Mouse (Mus musculus): ENCODE data around the gene 2310061I04Rik. TPM values are rescaled to one million over a fixed set of nuclear protein-coding genes. Genes with fewer than 3 reads are reported as not detected.
A peak's percentile ranks its signal among the peaks of the same experiment; 100 is the strongest.

2310061I04Rik gene
- polyA plus RNA-seq (2015; fragmentation: Nextera tagmentation; extraction: Ambion mirVana) = 12.6 and 13.9 TPM in 2 replicates

GRCm38 (mm10) chr17:35896781-35897643 is at the start of gene 2310061I04Rik:
Gene 2310061I04Rik, minus strand, starts transcription at chr17:35897431.

GRCm38 (mm10) chr17:35916297-35917142 is 19.3 kb upstream of the 2310061I04Rik start, which contains the start of the genes Mrps18b and Ppp1r10:
Gene Mrps18b, minus strand, starts transcription at chr17:35916389.
Gene Ppp1r10, plus strand, starts transcription at chr17:35916434.

GRCm38 (mm10) chr17:35909919-35910369 is 12.7 kb upstream of the 2310061I04Rik start, which contains the start of gene Atat1:
Gene Atat1, minus strand, starts transcription at chr17:35910075.

GRCm38 (mm10) chr17:35879245-35880057 is 17.8 kb downstream of the 2310061I04Rik start, which contains the start of gene Dhx16:
Gene Dhx16, plus strand, starts transcription at chr17:35879819.

GRCm38 (mm10) chr17:35865481-35866280 is 31.6 kb downstream of the 2310061I04Rik start, which contains the start of gene Ppp1r18:
Gene Ppp1r18, plus strand, starts transcription at chr17:35865593.

GRCm38 (mm10) chr17:35861198-35861857 is 35.9 kb downstream of the 2310061I04Rik start, which contains the start of gene Nrm:
Gene Nrm, plus strand, starts transcription at chr17:35861318.

MicroRNAs within 50 kb of the gene (microRNA counts, 519-probe panel; counts per million panel counts)
- microRNA mmu-miR-1894-3p = not detected
- not detected for microRNA mmu-miR-1894-5p

Small RNA genes within 50 kb of the gene (microRNA-seq; reads per million reads assigned to microRNA genes)
- gene Gm28033 (4.0 reads per million, percentile 6 among the genes with 10 or more reads in this experiment), gene Mir1894 (not detected)

Other genes with a start within 250 kb of the 2310061I04Rik start
- 9.0 and 10.0 TPM in 2 replicates for gene Vars2, start 229.8 kb downstream of the 2310061I04Rik start, polyA plus RNA-seq (2015; fragmentation: Nextera tagmentation; extraction: Ambion mirVana)
- 19.8 and 20.5 TPM in 2 replicates for gene Gtf2h4, start 223.7 kb downstream of the 2310061I04Rik start, polyA plus RNA-seq (2015; fragmentation: Nextera tagmentation; extraction: Ambion mirVana)
- 37.2 and 44.1 TPM in 2 replicates for gene Ddr1, start 192.8 kb downstream of the 2310061I04Rik start, polyA plus RNA-seq (2015; fragmentation: Nextera tagmentation; extraction: Ambion mirVana)
- 165 and 168 TPM in 2 replicates for gene Ier3, start 75.7 kb downstream of the 2310061I04Rik start, polyA plus RNA-seq (2015; fragmentation: Nextera tagmentation; extraction: Ambion mirVana)
- gene Flot1, start 74.2 kb downstream of the 2310061I04Rik start, polyA plus RNA-seq (2015; fragmentation: Nextera tagmentation; extraction: Ambion mirVana) = 123 and 125 TPM in 2 replicates
- gene Tubb5, start 59.1 kb downstream of the 2310061I04Rik start, polyA plus RNA-seq (2015; fragmentation: Nextera tagmentation; extraction: Ambion mirVana) = 388 and 491 TPM in 2 replicates
- 2.9 and 3.6 TPM in 2 replicates for gene Mdc1, start 55.9 kb downstream of the 2310061I04Rik start, polyA plus RNA-seq (2015; fragmentation: Nextera tagmentation; extraction: Ambion mirVana)
- gene Nrm, start 36.1 kb downstream of the 2310061I04Rik start, polyA plus RNA-seq (2015; fragmentation: Nextera tagmentation; extraction: Ambion mirVana) = 29.7 and 38.5 TPM in 2 replicates
- gene Ppp1r18, start 31.8 kb downstream of the 2310061I04Rik start, polyA plus RNA-seq (2015; fragmentation: Nextera tagmentation; extraction: Ambion mirVana) = 80.2 and 88.5 TPM in 2 replicates
- gene Dhx16, start 17.6 kb downstream of the 2310061I04Rik start, polyA plus RNA-seq (2015; fragmentation: Nextera tagmentation; extraction: Ambion mirVana) = 15.8 and 18.3 TPM in 2 replicates
- gene Atat1, start 12.6 kb upstream of the 2310061I04Rik start, polyA plus RNA-seq (2015; fragmentation: Nextera tagmentation; extraction: Ambion mirVana) = 19.0 and 19.2 TPM in 2 replicates
- gene Mrps18b, start 19.0 kb upstream of the 2310061I04Rik start, polyA plus RNA-seq (2015; fragmentation: Nextera tagmentation; extraction: Ambion mirVana) = 78.1 and 88.8 TPM in 2 replicates
- 13.6 and 15.3 TPM in 2 replicates for gene Ppp1r10, start 19.0 kb upstream of the 2310061I04Rik start, polyA plus RNA-seq (2015; fragmentation: Nextera tagmentation; extraction: Ambion mirVana)
- gene Abcf1, start 72.3 kb upstream of the 2310061I04Rik start, polyA plus RNA-seq (2015; fragmentation: Nextera tagmentation; extraction: Ambion mirVana) = 44.1 and 56.8 TPM in 2 replicates
- gene Gnl1, start 82.4 kb upstream of the 2310061I04Rik start, polyA plus RNA-seq (2015; fragmentation: Nextera tagmentation; extraction: Ambion mirVana) = 32.5 and 34.2 TPM in 2 replicates
- 11.1 and 12.2 TPM in 2 replicates for gene Prr3, start 82.8 kb upstream of the 2310061I04Rik start, polyA plus RNA-seq (2015; fragmentation: Nextera tagmentation; extraction: Ambion mirVana)
- 2.4 and 2.6 TPM in 2 replicates for gene H2-T24, start 123.1 kb upstream of the 2310061I04Rik start, polyA plus RNA-seq (2015; fragmentation: Nextera tagmentation; extraction: Ambion mirVana)
- 31.2 and 41.0 TPM in 2 replicates for gene H2-T23, start 135.4 kb upstream of the 2310061I04Rik start, polyA plus RNA-seq (2015; fragmentation: Nextera tagmentation; extraction: Ambion mirVana)
- gene H2-T22, start 145.3 kb upstream of the 2310061I04Rik start, polyA plus RNA-seq (2015; fragmentation: Nextera tagmentation; extraction: Ambion mirVana) = 32.7 and 34.7 TPM in 2 replicates
- 0.10 TPM in 1 of 2 replicates, not detected in the other for gene Gm6034, start 145.5 kb upstream of the 2310061I04Rik start, polyA plus RNA-seq (2015; fragmentation: Nextera tagmentation; extraction: Ambion mirVana)
- not detected in 2 replicates for gene Gm11127, start 160.9 kb upstream of the 2310061I04Rik start, polyA plus RNA-seq (2015; fragmentation: Nextera tagmentation; extraction: Ambion mirVana)
- gene Gm19684, start 224.2 kb upstream of the 2310061I04Rik start, polyA plus RNA-seq (2015; fragmentation: Nextera tagmentation; extraction: Ambion mirVana) = not detected in 2 replicates
- gene Gm7030, start 232.0 kb upstream of the 2310061I04Rik start, polyA plus RNA-seq (2015; fragmentation: Nextera tagmentation; extraction: Ambion mirVana) = not detected in 2 replicates